Mouse (Mus musculus) spleen, adult 2 months (tissue): ENCODE results near the gene Gm6614.

Experiments used
- CTCF ChIP-seq: fragments of 200-500 bp; IDR thresholded peaks from 2 replicates; pipeline ENCODE4 v1.5.1; 2011; ENCODE audit warnings: mild to moderate bottlenecking, inconsistent platforms; ENCODE audit not compliant: insufficient read depth, insufficient read length, insufficient replicate concordance; ENCODE audit errors: extremely low read depth
- POLR2A ChIP-seq: fragments of 200-500 bp; IDR thresholded peaks from 2 replicates; pipeline ENCODE4 v1.6.1; 2011; ENCODE audit warnings: low read depth, low read length, inconsistent platforms

GRCm38 (mm10) chr6:142040306-142041175, 29.3 kb upstream of the Gm6614 start:
- TF ChIP-seq CTCF (no peak), POLR2A (no peak)
